Mouse (Mus musculus) megakaryocyte, embryonic 14.5 days (primary cell): ENCODE measurements at regions not wholly inside any gene's neighbourhood (a gene's known extent, or its start where the extent isn't known, plus 50 kb on each side); places are given as distances from the start of the nearest gene placed in this dataset.

Experiments used
- FLI1 ChIP-seq: IDR thresholded peaks from 2 replicates; pipeline ENCODE4 v1.6.1; 2012; ENCODE audit warnings: low read length, inconsistent platforms, mixed read lengths
- GATA1 ChIP-seq: IDR thresholded peaks from 3 replicates; pipeline ENCODE4 v1.6.1; 2012; ENCODE audit warnings: mixed read lengths, low read length, inconsistent platforms, borderline replicate concordance

- no peak for TF ChIP-seq FLI1
- TF ChIP-seq GATA1 = no peak
Observed at GRCm38 (mm10) chr3:70102091-70102490, 94.7 kb downstream of the Otol1 start.
